Mouse (Mus musculus) lung, postnatal 0 days (tissue): ENCODE measurements around the gene Gm8773. TPM values are rescaled to one million over a fixed set of nuclear protein-coding genes. Genes with fewer than 3 reads are reported as not detected.
A peak's percentile ranks its signal among the peaks of the same experiment; 100 is the strongest.

Experiments used
- ATAC-seq: fragments of 200-750 bp; cut with Nextera tagmentation; 2 replicates; pipeline ENCODE4 v1.8.0; 2017; ENCODE audit warnings: moderate library complexity
- DNase-seq: peaks from one replicate; pipeline ENCODE4 v3.0.0-alpha.2; 2016; ENCODE audit warnings: low spot score
- H3K27ac ChIP-seq: fragments of 300-500 bp; sonication (generic); 2 replicates; pipeline ENCODE4 v1.5.1; 2014; ENCODE audit warnings: antibody characterized with exemption, mild to moderate bottlenecking, low read length, mixed read lengths
- H3K27me3 ChIP-seq: fragments of 300-500 bp; sonication (generic); replicated peaks from 2 replicates; pipeline ENCODE4 v1.6.1; 2014; ENCODE audit warnings: low read length, mixed read lengths; ENCODE audit not compliant: insufficient read depth
- H3K36me3 ChIP-seq: fragments of 300-500 bp; sonication (generic); 2 replicates; pipeline ENCODE4 v1.6.1; 2014; ENCODE audit warnings: low read length, mixed read lengths; ENCODE audit not compliant: insufficient read depth
- H3K4me1 ChIP-seq: fragments of 300-500 bp; sonication (generic); 2 replicates; pipeline ENCODE4 v1.6.1; 2014; ENCODE audit warnings: antibody characterized with exemption, low read depth, low read length, mixed read lengths; ENCODE audit not compliant: insufficient read depth
- H3K4me2 ChIP-seq: fragments of 300-500 bp; sonication (generic); replicated peaks from 2 replicates; pipeline ENCODE4 v1.6.1; 2014; ENCODE audit warnings: low read depth, mild to moderate bottlenecking, low read length, moderate library complexity, mixed read lengths
- H3K4me3 ChIP-seq: fragments of 300-500 bp; sonication (generic); 2 replicates; pipeline ENCODE4 v1.5.1; 2014; ENCODE audit warnings: low read depth, low read length
- H3K9ac ChIP-seq: fragments of 300-500 bp; sonication (generic); replicated peaks from 2 replicates; pipeline ENCODE4 v1.6.1; 2014; ENCODE audit warnings: low read depth, mild to moderate bottlenecking
- H3K9me3 ChIP-seq: fragments of 300-500 bp; sonication (generic); 2 replicates; pipeline ENCODE4 v1.6.1; 2016; ENCODE audit warnings: low read length, mixed read lengths
- CTCF ChIP-seq: IDR thresholded peaks from 2 replicates; pipeline ENCODE4 v1.5.1; 2016; ENCODE audit warnings: antibody characterized with exemption, mild to moderate bottlenecking
- EP300 ChIP-seq: IDR thresholded peaks from 2 replicates; pipeline ENCODE4 v1.6.1; 2016; ENCODE audit warnings: antibody characterized with exemption, mild to moderate bottlenecking, control low read depth
- WGBS: fragments of 180-500 bp; shearing (Covaris S2); extraction: QIAGEN DNeasy Blood & Tissue Kit; methylation state at CpG from one replicate; pipeline ENCODE4 v1.1.7; 2014; 5-methylcytosine and 5-hydroxymethylcytosine counted together
- polyA plus RNA-seq: library from polyadenylated mRNA; unstranded; fragments of >200 nt; fragmentation: Nextera tagmentation; extraction: Ambion mirVana; gene quantifications from 2 replicates; pipeline ENCODE4 v1.2.1, GENCODE M21; 2015

Gene Gm8773
- polyA plus RNA-seq = 0.16 and 0.36 TPM in 2 replicates

DNA sequence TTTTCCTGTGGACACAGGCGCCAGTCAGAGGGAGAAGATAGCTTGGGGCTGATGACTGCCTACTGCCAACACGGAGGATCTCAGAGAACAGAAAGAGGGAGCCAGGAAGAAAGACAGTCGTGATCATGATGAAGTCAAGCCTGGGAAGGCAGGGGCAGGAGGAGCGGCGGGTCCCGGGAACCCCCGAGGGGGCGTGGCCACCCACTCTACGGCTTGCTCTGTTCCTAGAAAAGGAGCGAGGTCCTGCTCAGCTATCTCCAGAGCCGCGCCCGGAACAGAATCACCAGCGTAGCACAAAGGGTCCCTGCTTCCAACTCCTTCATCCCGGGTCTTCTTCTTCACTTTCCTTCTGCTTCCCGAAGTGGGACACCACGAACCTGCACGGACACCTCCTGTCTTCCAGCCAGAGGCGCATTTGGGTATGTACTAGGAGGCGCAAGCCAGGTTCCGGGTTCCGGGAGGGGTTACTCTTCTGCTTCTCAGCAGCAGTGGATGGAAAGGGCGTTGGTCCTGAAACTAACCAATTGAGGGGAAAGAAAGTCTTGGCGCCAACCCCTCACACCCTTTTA, at the start of gene Gm8773:
Gene Gm8773 (plus strand): TSS at position 51 of the 569 bp plus-strand sequence.
- H3K9ac ChIP-seq = no peak within 1 kb of the TSS
- H3K4me2 ChIP-seq = peak within 1 kb of the TSS; percentile 72
- H3K27me3 ChIP-seq = no peaks in the 10 kb centered on the region
- ATAC-seq (peak; percentile 50; the same call in 1 of the 2 replicates), DNase-seq (peak; percentile 18)
- no peaks in the 10 kb centered on the region for H3K9me3 ChIP-seq
- TF ChIP-seq CTCF (no peak), EP300 (no peak)
- H3K4me3 ChIP-seq = peak within 1 kb of the TSS; percentile 39
- no peaks in the 10 kb centered on the region for H3K36me3 ChIP-seq
- H3K4me1 ChIP-seq = no peaks in the 10 kb centered on the region; the same call in 1 of the 2 replicates
- no peak within 1 kb of the TSS for H3K27ac ChIP-seq
- WGBS = 1% methylated on average over 23 of the region's 24 CpGs

DNA sequence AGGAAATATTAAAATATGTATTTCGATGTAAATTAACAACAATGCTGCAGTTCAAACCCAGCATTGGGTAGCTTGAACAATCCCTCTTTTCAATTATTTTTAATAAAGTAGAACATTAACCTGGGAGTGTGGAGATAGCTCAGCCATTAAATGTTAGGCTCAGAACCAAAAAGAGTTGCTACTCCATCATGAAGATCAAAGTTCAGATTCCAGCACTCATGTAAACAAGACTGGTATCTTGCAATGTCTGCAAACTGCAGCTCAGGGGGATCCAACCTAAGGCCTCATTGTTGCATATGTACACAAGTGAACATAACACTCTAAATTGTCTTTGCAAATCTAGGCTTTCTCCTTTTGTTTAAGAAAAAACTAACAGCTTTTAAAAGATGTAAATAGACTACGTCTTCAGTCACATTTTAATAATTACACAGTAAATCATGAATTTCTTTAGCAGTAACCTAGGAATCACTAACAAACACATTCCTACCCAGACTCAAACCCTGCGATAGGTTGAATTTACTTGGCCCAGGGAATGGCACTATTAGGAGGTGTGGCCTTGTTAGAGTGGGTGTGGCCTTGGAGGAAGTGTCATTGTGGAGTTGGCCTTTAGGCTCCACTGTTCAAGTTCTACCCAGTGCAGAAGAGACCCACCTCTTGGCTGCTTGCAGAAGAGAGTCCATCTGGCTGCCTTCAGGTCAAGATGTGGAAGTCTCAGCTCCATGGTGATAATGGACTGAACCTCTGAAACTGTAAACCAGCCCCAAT, 39.8 kb upstream of the Gm8773 start:
- no peaks in the 10 kb centered on the region for H3K9me3 ChIP-seq
- DNase-seq = no peak
- TF ChIP-seq CTCF = no peak
- no peak for TF ChIP-seq EP300
- H3K9ac ChIP-seq = no peak overlapping the region
- ATAC-seq = no peak
- no peaks in the 10 kb centered on the region for H3K4me1 ChIP-seq
- H3K36me3 ChIP-seq = no peaks in the 10 kb centered on the region
- H3K4me3 ChIP-seq = no peak overlapping the region
- H3K27ac ChIP-seq = no peak overlapping the region
- WGBS = 83% methylated on average over 3 of the region's 3 CpGs
- H3K27me3 ChIP-seq = no peaks in the 10 kb centered on the region
- H3K4me2 ChIP-seq = no peak overlapping the region

GRCm38 (mm10) chr5:5536131-5536530, 37.5 kb upstream of the Gm8773 start:
- H3K4me3 ChIP-seq = no peak overlapping the region
- no peak overlapping the region for H3K27ac ChIP-seq
- no peak overlapping the region for H3K9ac ChIP-seq
- no peaks in the 10 kb centered on the region for H3K4me1 ChIP-seq
- WGBS = 81% methylated on average over 1 of the region's 1 CpGs
- no peaks in the 10 kb centered on the region for H3K36me3 ChIP-seq
- TF ChIP-seq CTCF (no peak), EP300 (no peak)
- no peaks in the 10 kb centered on the region for H3K9me3 ChIP-seq
- DNase-seq (no peak), ATAC-seq (no peak)
- H3K4me2 ChIP-seq = no peak overlapping the region
- H3K27me3 ChIP-seq = no peaks in the 10 kb centered on the region

DNA sequence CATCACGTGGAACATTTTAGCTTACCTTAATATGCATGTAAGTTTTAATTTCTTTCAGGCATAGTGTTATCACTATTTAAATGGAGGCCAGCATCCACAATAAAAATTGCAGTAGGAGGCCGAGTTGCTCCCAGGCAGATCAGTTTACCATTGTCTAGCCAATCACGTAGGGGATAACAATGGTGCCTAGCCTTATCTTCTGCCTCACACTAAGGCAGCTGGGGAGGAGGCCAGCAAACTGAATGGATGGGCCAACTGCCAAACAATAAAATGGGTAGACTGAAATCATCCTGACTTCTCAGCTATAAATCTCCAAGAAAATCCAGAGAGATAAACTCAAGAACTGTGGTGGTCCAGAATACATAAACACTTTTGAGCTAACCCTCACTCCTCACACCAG, 33.8 kb upstream of the Gm8773 start:
- Histone ChIP-seq H3K4me2 (no peak overlapping the region), H3K27ac (no peak overlapping the region), H3K9me3 (no peaks in the 10 kb centered on the region), H3K9ac (no peak overlapping the region), H3K4me3 (no peak overlapping the region), H3K27me3 (no peaks in the 10 kb centered on the region), H3K36me3 (peaks cover 8% of the 10 kb centered on the region), H3K4me1 (no peaks in the 10 kb centered on the region)
- TF ChIP-seq CTCF (no peak), EP300 (no peak)
- no peak for ATAC-seq
- 66% methylated on average over 3 of the region's 3 CpGs for WGBS
- DNase-seq = no peak

DNA sequence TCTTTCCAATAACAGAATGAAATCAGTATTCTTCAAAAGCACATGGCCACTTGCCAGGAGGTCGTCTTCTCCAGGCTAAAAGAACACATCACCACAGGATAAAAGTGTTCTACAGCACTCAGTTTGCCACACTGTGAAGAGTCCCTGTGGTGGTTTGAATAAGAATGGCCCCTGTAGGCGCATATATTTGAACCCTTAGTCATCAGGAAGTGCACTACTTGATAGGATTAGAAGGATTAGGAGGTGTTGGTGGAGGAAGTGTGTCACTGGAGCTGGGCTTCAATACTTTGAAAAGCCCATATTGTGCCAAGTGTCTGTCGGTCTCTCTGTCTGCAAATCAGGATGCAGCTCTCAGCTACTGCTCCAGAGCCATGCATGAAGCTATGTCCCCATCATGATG, 33.2 kb upstream of the Gm8773 start:
- Histone ChIP-seq H3K27me3 (no peaks in the 10 kb centered on the region), H3K9ac (no peak overlapping the region), H3K4me2 (no peak overlapping the region), H3K36me3 (peaks cover 8% of the 10 kb centered on the region), H3K27ac (no peak overlapping the region), H3K4me3 (no peak overlapping the region), H3K4me1 (no peaks in the 10 kb centered on the region), H3K9me3 (no peaks in the 10 kb centered on the region)
- DNase-seq = no peak
- 59% methylated on average over 3 of the region's 3 CpGs for WGBS
- no peak for TF ChIP-seq CTCF
- no peak for TF ChIP-seq EP300
- no peak for ATAC-seq

DNA sequence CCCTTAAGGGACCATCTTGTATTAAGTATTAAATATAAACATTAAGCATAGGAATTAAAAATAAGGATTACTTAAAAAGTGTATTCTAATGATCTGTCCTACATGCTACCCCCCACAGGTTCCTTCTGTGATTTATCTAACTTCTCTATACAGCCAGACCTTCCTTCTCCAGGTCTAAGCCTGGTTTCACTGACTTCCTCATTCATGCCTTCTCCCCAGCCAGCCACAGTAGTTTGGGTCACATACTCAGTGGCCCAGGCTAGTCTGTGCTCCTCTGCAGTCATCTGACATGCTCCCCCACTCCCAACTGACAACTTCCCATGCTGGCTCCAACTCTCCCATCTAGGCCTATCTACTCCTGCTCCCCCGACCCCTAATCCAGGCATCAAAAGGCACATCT, 22.5 kb upstream of the Gm8773 start:
- no peak for TF ChIP-seq CTCF
- TF ChIP-seq EP300 = no peak
- Histone ChIP-seq H3K9me3 (no peaks in the 10 kb centered on the region), H3K27ac (no peak overlapping the region), H3K9ac (no peak overlapping the region), H3K36me3 (peaks cover 4% of the 10 kb centered on the region; the same call in 1 of the 2 replicates), H3K4me2 (no peak overlapping the region), H3K27me3 (no peaks in the 10 kb centered on the region), H3K4me3 (no peak overlapping the region), H3K4me1 (no peaks in the 10 kb centered on the region)
- no peak for ATAC-seq
- 77% methylated on average over 1 of the region's 1 CpGs for WGBS
- no peak for DNase-seq
